Mouse (Mus musculus) kidney, adult 11 months (tissue): ENCODE data around the gene Cldn13.
A peak's percentile ranks its signal among the peaks of the same experiment; 100 is the strongest.

Experiments
- DNase-seq: peaks from one replicate; pipeline ENCODE4 v3.0.0; 2022

Cldn13 gene

DNA sequence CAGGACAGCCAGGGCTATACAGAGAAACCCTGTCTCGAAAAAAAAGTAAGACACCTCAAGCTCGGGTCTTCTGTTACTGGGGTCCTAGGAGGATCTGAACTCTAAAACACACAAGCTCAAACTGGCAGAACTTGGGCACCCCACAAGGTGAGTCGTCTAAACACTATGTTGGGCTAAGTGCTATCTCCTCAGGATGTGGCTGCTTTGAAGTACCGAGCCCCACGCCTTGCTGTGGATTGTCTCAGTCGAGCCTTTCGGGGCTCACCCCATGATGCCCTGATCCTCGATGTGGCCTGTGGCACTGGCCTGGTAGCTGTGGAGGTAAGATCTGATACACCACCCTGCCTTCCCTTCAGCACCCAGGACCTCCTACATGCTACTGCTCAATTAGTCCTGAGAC is 18.0 kb upstream of the Cldn13 start:
- no peak for DNase-seq

DNA sequence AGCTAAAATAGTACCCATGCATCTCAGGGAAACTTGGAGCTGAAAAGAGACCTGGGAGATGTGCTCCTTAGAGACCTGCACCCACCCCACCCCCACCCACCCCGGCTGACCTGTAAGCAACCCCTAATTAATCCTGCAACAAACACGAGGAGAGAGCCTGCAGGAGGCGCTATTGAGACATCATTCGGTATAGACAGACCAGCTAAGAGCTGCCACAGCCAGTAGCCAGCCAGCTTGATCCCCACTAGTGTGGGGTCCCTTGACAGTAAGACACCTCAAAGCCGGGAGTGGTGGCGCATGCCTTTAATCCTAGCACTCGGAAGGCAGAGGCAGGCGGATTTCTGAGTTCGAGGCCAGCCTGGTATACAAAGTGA is 17.6 kb upstream of the Cldn13 start:
- DNase-seq: peak; percentile 65

DNA sequence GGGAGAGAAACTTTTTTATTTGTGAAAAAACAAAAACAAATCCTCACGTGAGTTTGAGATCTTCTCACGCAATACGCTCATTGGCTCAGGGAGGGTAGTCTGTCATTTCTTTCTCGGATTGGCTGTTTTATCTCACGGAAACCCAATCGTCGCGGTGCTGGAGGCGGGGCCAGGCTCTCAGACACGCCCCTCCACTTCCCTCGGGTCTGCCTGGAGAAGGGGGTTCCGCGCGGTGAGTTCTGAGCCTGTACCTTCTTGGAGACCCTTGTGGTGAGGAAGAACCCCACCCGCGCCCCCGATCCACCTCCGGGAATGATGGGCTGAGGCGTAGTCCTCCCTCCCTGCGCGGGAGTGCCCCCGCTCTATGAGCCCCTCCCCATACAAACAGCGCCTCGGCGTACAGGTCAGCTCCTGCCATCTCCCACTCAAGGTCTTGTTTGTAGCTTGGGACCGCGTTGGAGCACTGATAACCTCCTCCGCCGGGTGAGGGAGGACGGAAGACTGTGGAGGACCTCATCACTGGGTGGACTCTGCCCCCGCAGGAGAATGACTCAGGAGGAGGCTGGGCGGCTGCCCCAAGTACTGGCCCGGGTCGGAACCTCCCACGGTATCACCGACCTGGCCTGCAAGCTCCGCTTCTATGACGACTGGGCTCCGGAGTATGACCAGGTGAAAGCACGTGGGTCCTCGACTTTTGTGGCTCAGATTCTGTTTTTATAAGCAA is 17.0 kb upstream of the Cldn13 start, which contains the start of gene Mettl27:
Gene Mettl27, plus strand, starts transcription at position 190 of the 724 bp plus-strand sequence.
- peak; percentile 94 for DNase-seq

DNA sequence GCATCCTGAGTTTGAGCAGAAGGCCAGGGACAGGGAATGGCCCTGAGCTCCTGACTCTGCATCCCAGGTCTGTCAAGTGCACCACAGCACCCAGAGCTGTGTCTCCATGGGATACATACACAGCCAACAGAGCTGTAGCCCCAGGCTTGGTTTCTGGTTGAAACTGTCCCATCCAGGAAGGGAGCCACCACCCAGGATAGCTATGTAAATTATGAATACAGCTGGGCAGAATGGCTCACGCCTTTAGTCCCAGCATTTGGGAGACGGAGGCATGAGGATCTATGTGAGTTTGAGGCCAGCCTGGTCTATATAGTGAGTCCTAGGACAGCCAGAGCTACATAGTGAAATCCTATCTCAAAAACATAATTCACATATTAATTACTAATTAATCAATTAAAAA is 14.7 kb upstream of the Cldn13 start:
- no peak for DNase-seq

DNA sequence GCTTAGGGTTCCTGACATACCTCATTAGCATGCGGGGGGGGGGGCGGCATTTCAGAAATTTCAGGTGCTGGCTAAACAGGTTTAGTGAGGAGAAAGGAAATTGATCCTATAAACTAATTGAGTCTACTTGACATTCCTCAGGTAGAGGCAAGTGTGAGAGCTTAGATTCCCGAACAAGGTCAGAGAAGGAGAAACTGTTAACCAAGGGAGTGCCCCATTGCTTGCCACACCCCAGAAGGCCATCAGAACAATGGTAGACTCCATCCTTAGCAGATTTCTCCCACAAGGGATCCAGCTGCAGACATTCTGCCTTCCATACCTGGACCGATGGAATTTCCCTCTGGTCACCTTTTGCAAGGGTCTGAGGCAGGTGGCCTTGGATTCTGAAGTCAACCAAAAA is 11.4 kb upstream of the Cldn13 start:
- no peak for DNase-seq

DNA sequence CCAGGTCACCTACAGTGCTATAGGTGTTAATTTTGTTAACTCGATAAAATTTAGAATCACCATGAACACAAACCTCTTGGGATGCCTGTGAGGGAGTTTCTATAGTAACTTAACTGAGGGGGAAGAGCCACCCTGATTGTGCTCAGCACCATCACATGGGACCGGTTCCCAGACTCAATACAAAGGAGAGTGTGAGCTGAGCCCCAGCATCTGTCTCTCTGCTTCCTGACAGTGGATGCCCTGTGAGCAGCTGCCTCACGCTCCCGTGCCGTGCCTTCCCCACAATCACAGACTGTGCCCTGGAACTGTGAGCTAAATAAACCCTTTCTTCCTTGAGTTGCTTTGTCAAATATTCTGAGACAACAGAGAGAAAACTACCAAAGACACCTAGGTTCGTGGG is 7.8 kb upstream of the Cldn13 start:
- no peak for DNase-seq

DNA sequence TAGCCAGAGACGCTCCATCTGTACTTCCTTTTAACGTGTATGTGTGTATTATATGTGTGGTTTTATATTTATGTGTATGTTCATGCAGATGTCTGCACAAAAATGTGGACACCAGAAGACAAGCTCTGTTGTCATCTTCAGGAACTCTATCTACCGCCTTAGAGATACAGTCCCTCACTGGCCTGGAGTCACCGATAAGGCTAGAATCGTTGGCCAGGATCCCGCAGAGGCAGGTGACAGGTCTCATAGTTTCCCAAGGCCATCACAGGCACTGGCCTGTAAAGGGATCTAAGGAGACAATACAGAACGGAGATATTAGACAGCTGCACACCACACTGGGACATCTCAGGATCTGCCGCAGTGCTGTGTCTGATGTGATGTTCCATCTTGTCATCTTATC is 5.8 kb upstream of the Cldn13 start:
- DNase-seq: no peak

DNA sequence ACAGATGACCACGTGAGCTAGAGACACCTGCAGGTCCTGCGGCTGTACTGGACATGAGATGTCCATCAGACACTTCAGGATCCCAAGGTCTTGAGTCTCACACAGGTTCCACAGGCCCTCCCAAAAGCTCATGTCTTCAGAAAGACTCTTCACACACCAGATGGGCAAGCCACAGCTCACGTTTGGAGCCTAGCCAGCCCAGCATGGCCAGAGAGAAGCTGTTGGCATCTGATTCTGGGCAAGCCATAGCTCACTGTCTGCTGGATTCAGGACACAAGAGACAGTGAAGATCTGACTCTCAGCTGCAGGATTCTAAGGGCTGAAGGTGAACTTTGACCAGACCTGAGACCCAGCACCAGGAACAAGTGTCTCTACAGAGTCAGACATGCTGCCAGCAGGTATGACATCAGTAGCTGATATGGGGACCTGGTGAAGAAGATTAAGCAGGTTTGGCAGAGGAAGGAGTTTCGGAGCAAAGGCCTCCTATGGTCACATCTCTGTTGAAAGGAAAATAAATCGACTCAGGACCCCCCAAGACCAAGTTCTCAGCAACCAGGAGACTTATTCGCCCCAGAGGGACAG is 4.9 kb upstream of the Cldn13 start:
- no peak for DNase-seq

DNA sequence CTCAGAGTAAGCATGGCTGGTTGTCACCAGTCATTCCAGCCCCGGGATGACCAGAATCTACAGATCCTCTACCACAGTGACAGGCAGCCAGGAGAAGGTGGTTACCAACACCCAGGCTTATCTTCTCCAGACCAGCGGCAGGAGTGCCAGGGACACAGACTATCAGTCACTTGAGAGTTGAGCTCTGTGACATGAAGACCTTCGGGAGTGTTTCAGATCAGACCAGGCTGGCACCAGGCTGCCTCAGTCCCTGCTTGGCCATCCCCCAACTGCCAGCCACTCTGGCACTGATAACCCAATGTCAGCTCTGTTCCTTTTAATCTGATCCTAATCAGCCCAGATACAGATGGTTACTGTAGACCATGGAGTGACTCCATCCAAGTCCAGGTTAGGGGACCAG is 3.8 kb upstream of the Cldn13 start:
- DNase-seq: no peak

DNA sequence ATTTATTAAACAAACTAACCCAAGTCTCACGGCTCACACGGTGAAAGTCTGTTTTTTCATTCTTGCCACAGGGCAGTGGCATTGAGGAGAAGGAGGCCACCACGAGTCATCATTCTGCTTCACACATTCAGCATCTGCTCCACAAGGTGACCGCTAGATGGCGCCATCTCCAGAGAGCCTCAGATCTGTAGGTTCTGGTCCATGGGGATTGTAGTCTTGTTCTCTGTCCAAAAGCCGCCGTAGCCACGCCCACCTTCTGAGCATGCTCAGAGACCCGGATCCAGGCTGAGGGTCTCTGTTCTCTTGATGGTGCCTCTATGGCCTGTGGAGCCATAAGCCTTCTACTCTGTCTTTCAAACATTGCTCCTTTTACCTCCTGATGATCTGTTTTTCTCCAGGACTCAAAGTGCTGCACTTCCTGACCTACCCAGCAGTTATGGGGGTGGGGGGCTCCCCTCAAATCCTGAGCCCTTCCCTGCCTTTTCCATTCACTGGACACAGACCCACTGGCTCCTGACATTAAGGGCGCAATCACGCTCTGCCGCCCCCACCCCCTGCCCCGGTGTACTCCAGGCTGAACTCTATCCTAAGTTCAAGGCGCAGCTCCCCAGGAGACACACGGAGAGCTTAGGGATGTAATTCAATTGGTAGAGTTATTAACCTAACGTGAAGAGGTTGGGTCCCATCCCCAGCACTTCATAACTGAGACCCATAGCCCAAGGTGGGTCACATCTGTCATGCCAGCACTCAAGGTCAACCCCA is 2.9 kb upstream of the Cldn13 start:
- DNase-seq: peak; percentile 58

DNA sequence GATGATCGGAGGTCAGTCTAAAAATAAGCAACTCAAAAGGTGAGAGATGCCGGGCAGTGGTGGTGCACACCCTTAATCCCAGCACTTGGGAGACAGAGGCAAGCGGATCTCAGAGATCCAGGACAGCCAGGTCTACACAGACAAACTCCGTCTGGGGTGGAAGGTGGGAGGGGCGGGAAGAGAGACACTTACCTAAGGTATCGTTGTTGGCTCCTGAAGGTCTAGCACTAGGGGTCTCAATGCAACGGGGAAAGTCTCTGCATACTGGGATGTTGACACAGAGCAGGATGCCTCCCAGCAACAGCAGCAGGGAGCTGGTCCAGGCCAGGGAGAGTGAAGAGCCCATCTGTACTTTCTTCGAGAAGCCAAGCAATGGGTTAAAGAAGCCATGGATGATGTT is 816 bp downstream of the Cldn13 start:
- DNase-seq: no peak

DNA sequence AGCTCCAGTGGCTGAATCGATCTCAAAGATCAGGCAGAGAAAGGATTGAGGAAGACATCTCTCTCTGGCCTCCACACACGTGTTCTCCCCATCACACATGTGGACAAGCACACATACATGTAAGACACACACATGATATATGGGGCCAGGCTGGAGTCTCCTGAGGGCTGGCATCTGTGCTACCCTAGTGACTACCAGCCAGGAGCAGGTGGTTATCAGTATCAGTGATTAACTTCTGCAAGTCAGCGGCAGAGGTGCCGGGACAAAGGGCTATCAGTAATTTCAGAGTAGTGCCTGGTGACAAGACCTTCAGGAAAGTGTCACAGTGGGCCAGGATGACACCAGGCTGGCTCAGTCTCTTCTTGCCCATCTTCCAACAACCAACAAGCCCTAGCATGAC is 1.6 kb downstream of the Cldn13 start:
- DNase-seq: no peak

DNA sequence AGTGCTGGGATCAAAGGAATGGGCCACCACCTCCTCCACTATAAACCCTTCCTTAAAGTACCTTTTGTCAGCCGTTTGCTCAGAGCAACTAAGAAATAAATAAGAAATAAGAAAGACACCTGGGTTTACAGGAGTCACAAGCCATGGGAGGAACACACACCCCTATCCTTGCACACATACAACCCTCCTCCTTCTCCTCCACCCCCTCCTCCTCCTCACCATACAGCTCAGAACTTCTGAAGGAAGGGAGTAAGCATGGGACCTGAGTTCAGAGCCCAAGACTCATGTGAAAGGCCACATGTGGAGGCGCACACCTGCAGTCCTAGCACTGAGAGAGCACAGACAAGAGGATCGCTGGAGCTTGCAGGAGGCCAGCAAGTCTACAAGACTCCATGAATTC is 2.0 kb downstream of the Cldn13 start:
- no peak for DNase-seq

DNA sequence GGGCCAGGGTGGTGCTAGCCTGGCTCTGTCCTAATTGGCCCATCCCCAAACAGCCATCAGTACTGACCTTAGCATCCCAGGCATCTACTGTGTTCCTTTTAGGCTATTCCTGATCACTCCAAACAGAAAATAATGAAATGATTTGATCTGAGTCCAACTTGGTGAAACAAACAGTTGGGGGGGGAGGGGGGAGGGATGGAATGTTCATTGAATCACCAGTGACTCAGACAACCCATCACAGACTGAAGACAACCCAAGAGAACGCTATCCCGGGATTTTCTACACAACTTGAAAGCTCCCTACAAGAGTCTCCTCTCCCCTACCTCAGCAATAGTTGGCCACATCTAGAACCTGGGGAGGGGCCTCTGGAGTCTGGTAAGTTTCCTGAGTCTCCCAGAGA is 3.4 kb downstream of the Cldn13 start:
- DNase-seq: no peak

DNA sequence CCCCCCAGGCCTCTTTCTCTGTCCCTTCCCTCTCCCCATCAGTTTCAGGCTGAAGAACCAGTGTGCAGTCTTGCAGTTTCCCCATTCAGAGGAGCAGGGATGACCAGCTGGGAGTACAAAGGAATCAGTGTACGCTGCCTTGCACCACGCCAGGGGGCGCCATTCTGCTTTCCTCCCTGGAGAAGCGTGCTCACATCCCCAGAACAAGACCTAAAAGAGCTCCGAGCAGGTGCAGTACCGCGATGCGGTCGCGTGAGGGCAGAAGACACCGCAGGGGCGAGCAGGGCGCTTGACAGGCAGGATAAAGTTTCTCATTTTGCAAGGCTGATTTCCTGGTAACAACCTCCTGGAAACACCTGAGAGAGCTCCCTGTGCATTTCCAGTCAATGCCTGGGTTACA is 8.2 kb downstream of the Cldn13 start:
- peak; percentile 89 for DNase-seq

DNA sequence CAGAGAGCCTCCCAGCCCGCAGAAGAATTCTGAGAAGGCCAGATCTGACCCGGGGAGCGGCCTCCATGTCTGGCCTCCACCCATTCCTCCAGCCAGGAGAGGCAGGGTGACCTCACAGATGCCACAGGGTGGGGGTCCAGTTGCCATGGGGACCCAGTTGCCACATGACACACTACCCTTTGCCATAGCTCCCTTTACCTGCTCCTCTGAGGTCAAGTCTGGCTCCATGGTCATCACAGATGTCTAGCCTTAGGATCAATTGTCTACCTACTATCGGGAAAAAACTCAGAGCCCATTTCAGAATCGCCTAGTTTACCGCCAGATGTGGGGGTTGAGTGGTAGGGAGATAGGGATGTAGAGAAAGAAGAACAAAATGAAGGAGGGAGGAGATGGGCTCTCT is 8.7 kb downstream of the Cldn13 start, which contains the start of gene Tmem270:
Gene Tmem270, minus strand, starts transcription at position 101 of the 400 bp plus-strand sequence.
- DNase-seq: no peak

DNA sequence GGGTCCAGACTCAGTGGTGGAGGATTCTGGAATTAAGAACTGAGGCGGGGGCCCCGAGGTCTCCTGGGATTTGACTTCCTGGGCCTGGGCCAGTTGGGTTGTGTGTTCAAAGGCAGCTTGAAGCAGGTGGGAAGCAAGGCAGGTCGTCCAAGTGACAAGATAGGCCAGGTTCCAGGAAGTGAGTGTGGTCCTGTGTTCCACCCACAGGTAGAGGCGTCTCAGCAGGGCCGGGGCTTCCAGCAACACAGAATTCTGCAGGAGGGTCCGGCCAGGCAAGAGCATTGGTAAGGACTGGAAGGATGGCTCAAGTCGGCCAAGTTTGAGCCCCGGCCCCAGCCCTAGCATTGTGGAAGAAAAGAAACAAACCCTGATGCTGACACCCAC is 13.7 kb downstream of the Cldn13 start:
- no peak for DNase-seq

DNA sequence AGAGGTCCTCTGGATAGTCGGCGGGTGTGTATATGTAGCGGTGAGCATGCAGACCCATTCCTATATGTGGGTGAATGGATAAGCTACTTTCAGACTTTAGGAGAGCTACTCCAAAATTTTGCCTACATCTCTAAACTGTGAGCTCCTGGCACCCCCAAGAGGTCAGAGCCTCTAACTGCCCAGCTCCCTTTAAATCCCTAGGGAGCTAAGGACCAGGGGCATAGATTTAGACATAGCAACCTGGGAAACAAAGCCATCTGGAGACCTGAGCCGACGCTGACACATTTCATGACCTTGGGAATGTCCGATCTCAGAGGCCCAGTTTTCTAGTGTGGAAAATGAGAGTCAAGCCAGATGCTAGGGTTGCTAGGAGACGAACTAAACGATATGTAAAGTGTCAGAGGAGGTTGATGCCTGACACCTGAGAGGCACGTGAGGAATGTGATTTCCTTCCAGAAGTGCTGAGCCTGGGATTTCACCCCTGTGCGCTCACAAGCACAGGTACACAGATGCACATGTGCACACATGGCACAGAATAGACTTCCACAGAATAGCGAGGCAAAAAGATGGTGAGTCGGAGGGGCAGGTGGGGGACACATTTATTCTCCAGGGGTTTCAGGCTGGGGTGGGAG is 14.2 kb downstream of the Cldn13 start:
- peak; percentile 35 for DNase-seq

DNA sequence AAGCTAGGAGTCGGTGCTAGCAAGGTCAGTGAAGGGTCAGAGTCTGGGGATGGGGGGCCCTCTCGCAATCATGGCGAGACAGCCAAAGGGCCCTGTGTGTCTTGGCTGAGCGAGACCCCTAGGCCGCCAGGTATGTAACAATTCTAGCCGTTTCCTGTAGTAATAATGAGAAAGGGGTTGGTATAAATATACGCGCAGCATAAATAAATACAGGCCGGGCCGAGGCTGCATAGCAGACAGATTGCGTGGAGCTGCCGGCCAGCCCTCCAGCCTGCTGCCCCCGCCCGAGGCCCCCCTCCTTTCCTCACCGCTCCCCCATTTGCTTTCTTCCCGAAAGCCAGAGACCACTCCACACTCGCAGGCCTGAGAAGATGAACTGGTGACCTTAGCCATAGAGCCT is 17.7 kb downstream of the Cldn13 start:
- DNase-seq: no peak

DNA sequence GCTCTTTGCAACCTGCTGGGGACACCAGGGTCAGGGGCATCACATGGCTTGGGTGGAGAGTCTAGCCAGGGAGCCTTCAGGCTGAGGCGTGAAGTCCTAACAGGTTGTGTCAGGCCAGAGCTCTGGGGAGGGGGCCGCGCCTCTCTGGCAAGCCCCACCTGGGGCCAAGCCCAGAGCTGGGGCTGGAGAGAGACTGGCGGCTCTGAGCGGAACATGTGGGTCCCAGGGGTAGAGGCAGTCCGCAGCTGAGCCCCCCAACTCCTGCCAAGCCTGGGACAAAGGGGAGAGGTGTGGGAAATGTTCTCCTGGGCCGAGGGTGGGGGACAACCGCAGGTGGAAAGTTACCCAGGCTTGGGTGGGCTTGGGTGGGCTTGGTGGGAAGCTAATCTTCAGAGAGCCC is 18.4 kb downstream of the Cldn13 start:
- no peak for DNase-seq

DNA sequence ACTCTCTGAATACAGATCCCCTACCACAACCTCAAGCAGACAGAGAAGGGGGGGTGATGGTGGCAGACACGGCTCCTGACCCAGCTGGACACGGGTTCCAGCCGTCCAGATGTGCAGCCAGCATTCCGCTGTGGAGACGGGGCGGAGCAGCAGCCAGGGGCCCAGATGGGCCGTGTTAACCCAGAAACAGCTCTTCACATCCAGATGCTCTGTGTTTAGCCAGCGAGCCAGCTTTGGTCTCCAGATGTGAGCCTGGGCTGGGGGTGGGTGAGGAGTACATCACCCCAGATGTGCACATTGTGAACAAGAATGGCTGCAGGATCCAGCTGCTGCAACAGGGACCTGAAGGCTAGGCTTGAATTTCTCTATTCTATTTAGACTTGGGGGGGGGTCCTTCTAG is 20.0 kb downstream of the Cldn13 start:
- DNase-seq: no peak

DNA sequence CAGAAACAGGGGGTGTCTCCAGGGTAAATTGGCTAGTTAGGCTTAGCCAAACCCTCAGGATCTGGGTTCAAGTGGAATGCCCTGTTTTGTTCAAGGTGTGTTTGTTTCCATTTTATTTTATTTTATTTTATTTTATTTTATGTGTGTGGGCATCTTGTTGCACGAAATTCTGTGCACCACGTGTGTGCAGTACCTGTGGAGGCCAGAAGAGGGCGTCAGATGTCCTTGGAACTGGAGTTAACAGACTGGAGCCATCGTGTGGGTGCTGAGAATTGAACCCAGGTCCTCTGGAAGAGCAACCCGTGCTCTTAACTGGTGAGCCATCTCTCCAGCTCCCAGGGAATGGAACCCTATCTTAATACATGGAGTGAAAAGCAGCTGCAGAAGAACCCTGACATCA is 22.6 kb downstream of the Cldn13 start:
- no peak for DNase-seq

DNA sequence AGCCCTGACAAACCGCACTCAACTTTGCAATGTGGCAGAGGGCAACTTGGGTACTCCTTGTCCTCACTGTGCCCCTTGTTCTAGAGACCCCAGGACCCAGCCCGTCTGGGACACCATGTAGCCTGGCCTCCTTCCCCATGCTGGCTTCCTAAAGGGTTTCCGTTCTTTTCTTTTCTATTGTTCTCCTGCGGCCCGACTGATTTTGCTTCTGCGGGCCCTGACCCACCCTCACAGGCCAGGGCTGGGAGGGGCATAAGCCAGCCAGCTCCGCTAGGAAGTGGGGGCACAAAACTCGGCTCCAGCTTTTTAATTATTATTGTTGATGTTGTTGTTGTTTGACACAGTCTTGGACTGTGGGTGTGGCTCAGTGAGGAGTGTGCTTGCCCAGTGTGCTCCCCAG is 23.8 kb downstream of the Cldn13 start:
- no peak for DNase-seq

DNA sequence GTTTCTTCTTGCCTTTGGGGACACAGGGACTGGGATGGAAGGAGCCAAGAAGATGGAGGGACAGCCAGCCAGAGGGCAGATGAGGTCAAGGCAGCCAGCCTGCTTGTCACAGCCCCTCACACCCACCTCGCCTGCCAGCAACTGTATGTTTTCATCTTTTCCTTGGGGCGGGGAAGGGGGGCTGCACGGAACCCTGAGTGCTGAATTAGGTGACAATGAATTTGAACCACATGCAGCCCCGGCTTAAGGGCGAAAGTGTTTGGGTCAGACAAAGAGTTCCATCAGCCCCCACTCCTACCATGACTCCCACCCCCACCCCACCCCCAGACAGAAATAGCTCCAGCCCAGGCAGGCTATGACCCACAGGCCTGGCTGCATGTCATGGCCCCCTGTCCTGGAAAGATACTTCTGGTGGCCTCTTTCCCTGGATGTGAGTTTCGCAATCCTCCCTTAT is 24.7 kb downstream of the Cldn13 start:
- DNase-seq: no peak
